Mouse (Mus musculus) layer of hippocampus, adult 8-10 months (tissue): Measurements from ENCODE around the gene Nhs. TPM values are rescaled to one million over a fixed set of nuclear protein-coding genes. Genes with fewer than 3 reads are reported as not detected.
A peak's percentile ranks its signal among the peaks of the same experiment; 100 is the strongest.
"Not testable (repeated sequence)": the region's sequence is repeated elsewhere in the genome, so short reads cannot be mapped to it uniquely, and the experiment has no call there.

Experiments
- DNase-seq, 2 experiments: peaks; one replicate each; pipeline ENCODE4 v3.0.0; 2022; ENCODE audit warnings: low spot score in 2 of 2
- total RNA-seq, 4 experiments: library from RNA; stranded (reverse); gene quantifications; 2 replicates each; pipeline ENCODE4 v1.2.4; 2022

The Nhs gene
- total RNA-seq, 4 experiments from 2014 or later, result 2.5 to 3.0 (median 2.9) TPM

DNA sequence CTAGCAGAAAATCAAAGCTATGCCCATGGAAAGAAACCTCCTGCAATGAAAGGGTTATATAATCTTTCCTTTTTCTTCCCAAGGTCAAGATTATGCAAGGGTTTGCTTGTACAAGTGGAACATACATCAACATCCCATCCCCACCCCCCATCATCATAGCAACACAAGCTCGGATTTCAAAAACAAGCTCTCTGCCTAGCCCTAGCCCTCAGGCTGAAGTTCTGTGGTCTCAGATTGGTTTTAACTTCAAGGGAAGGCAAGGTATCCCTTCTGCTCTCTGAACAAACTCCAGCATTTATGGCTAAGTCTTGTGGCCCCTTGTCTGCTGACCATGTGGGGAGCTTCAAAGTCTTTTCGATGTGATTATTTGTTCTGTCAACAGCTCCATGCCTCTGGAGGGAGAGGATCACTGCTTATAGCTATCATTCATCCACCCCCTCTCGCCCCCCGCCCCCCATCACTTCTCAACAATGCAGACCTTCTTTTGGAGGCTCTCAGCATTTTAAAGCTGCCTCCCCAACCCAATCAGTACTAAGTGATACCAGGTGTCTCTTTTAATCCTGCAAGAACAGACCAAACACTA, 216.3 kb downstream of the Nhs start:
- no peak for DNase-seq

DNA sequence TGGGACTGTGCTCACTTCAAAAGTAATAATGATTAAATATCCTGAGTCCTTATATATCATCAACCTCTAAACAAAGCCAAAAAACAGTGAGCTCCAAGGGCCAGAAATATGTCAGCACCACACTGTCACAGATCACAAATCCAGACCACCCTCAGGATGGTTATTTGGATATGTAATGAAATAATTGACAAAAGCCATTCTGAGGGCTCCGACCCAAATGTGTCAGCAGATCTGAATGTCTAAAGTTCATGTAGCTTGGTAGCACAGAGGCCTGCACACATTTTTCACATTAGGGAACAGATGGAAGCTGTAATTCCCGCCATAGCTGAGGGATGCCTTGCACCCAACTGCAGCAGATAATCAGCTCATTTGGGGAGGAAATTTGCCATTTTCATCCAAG, 218.8 kb downstream of the Nhs start:
- no peak for DNase-seq

DNA sequence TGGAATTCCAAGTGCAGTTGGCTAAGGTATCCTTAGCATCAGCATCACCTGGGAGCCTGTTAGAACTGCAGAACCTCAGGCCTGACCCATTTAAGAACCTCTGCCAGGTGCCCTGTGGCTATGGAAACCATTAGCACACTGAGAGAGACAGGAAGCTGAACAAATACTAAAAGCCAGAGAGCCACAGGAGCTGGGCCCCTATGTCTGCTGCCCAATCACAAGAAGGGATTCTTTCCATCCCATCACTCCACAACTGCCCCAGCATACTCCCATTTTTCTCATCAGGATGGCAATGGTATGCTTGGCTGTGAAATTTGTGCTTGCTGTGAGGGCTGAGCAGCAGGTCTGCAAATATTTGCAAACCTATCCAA, 232.9 kb downstream of the Nhs start:
- DNase-seq, result no peak

DNA sequence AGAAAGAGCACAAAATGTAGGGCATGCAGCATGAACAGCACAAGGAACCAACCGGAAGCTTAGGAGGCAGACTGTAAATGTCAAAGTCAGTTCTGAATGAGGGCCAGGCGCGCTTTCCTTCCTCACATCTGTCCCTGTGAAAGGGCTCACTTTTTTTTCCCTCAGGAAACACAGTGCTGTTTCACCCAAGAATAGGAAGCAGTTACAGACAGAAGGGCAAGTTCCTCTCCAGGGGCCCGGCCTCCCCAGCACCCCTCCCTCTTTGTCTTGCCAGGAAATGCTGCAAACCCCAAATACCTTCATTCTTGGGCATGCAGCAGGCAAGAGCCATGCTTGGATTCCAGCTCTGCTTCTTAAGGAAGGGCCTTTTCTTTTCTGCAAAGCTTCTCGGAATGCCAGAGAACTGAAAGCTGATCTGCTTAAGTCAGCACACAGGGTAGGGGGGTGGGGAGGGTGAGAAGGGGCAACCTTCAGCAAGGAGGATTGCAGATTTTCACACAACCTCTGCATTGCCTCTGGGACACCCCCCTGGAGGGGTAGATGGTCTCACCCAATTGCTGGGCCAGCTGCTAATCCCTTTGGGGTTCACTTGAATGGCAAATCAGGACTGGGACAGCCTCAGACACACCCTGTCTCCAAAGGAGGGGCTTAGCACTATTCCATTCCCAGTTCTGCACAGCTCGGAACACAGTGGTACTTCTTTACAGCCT, 233.4 kb downstream of the Nhs start:
- DNase-seq, result no peak

DNA sequence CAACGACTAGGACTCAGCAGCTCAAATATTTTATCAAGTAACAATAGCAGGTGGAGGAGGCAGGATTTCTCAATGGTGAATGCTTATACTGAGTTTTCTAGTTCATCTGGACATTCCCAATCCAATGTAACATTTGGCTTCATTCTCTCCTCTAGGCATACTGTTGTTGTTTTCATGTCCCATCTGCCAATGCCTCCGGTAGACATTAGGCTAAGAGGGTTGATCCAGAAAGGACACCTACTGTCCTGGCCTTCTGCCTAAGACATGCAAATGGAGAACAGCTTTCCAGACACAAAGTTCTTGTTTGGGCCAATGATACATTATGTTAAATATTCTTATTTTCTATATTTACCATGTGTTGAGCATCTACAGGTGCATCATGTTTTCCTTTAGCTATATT, 236.9 kb downstream of the Nhs start:
- DNase-seq, result no peak

DNA sequence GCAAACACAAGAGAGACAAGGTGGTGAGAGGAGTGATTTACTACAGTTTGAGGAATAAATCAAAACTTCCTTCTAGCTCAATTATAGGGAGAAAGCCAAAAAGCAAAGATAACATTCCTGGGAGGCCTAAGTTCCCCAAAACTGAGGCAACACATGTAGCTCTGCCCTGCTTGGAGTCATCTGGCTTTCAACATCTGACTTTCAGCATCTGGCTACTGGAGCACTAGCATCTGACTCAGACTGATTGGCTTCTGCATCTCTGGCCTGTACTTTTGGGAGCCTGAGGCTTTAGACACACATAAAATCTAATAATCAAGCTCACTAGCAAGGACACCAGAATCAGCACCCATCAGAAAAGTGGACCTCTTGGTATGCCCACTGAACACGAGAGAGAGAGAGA, 237.9 kb downstream of the Nhs start:
- DNase-seq, result no peak

DNA sequence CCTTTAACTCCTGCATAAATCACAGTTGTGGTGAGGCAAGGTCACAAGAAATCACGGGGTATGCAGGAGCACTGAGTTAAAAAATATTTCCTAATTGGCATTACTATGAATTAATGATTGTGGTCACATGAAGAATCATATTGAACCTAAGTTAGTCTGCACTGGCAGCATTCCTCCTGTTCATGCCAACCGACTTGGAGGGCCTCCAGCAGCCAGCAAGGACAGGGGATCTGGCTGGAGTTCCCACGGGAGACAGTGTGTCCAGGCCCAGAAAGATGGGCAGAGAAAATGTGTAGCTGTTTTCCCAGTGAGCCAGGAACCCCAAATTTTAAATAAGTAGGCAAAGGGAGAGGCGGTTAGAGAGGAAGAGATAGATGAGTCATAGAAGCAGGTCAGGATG, 249.6 kb downstream of the Nhs start:
- DNase-seq, result no peak

DNA sequence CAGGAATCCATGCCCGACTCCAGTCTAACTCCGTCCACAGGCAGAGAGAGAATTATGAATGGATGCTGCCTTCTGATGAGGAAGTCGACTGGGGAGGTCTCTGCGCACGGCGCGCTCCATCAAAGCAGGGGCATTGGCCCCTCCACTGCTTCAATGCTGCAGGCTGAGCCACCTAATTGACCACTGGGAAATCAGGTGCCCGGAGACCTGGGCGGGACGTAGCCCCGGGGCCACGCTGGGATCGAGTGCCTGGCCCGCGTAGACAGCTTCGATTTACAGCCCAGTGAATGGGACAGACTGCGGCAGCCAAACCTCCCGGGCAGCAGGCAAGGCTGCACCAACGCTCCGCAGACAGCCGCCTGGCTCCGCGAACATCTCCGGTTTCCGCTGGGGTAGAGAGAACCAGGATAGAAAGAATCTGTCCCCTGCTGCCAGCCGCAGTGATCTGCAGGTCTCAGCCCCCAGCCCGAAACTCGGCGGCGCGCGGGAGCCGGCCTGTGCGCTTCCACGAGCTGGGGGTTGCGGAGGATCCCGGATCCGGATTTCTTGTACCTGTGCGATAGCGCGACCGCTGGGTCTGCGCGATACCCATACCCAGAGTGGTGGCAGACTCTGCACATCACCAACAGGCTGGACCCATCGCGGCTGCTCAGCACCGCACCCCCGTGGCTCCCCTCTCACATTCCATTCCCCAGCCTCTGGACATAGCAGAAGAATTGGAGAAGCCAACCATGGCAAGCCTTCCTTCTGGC, 250.7 kb downstream of the Nhs start:
- DNase-seq, result peak; percentile 4 to 9

DNA sequence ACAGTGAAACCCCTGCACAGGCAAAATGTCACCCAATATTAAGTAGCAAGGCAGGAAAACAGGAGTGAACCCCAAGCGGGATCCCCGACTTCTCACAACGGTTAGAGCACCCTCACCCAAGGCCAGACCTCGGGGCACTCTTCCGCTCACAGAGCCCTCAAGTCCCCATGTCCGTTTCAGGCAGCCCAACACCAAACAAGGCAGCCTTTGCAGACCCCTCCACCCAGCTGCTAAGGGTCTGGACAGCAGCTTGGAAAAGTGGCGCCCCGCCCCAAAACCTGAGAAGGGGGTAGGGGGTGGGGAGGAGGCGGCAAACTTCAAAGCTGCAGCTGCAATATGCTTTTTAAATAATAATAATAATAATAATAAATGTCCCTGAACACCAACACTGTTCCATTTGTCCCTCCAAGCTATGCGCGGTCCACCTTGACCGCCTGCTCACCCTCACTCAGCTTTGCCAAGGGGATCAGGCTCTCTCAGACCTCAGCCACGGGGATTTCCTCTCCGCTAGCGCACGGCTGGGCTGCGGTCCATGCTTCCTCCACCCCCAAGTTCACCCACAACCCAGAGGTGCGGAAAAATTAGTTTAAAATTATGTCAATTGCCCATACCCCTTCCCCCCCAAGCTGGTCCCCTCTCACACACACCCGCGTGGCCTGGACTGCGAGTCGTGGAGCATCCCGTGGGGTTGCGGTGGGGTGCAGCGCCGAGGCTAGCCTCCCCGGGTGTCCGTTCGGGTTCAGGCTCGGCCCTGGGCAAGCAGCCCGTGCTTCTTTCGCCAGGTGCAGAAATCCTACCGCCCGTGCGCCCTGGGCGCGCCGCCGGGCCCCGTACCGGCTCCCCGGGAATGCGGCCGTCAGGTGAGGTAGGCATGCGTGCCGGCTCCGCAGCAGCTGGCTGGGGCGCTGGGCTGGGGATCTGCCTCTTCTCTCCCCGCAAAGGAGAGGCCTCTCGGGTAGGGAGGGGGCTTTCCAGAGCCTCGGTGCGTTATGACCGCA, 251.6 kb downstream of the Nhs start:
- no peak for DNase-seq

DNA sequence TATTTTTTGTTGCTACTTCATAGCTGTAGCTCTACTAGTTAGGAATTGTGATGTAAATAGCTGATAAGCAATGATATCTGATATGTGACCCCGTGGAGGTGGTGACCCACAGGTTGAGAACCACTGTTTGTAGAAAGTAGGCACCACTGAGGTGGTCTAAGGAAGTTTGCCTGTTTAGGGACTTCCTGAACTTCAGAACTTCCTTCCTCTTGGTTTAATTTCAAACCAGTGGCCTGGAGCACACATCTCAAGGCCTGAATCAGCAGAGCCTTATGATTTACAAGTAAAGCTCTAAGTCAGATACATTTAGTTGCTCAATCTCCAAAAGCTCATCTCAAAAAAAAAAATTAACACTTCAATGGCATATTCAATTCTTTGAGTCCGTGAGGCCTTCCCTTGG, 265.1 kb downstream of the Nhs start:
- no peak for DNase-seq

DNA sequence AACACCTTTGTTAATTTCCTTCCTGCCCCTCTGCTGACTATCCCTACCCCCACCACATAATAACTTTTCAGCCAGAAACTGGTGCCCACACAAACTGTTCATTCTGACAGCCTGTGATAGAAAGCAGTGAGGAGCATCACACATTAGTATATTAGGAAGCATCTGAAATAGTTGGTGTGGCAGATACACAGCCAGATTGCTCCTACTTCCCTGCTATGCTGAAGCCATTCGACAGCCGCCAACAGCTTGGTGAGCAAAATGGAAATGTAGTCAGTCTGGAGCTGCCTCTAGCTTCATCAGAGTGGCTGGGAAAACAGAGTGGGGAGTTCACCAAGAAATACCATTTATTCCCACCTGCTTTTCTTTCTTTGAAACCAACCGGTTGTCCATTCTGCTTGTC, 275.9 kb downstream of the Nhs start:
- peak; percentile 14 to 29 for DNase-seq

DNA sequence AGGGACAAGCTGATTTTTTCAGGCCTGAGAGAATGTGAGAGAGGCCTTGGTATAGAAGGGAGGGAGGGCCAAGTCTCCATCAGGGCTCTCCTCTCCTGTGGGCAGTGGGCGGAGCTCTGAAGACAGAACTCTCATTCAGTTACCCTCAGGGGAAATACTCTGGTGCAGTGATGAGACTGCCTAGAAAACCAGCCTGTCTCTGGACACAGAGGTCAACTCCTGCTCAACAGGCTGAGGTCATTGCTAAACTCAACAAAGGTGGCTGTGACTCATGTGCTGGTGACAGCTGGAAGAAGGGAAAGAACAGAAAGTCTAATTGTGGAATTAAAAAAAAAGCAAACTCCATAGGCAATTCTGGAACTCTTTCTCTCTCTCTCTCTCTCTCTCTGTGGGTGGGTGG, 282.4 kb downstream of the Nhs start:
- DNase-seq, result no peak

DNA sequence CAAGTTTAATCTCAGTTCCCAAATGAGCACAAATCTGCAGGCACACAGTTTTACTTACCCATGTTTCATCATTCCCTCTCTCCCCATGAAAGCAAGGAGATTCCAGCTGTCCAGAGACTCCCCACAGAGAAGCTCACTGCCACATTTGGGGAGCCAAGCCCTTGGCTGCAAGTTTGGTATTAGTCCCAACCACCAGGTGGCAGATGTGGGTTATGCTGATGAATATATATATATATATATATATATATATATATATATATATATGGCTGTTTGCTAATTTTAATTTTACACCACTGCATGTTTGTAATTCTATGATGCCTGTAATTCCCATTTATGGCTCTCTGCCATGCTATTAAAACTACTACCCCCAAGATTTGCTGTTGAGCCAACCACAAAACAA, 286.0 kb downstream of the Nhs start:
- DNase-seq, result no peak

DNA sequence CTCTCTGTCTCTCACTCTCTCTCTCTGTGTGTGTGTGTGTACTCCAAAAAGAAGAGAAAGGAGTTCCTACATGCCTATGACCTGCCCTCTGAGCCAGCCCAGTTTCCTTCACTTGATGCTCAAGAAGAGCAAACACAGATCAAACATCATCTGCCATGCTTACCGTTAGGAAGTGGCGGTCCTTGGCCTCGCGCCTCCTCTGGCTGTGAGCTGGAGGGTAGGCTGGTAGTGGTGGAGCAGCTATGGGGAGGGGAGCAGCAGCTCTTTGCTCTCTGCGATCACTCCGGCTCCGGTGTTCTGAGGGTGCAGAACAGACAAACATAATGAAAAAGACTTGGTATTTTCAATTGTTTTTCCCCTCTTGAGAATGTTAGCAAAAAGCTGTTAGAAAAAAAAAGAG, 288.2 kb downstream of the Nhs start:
- no peak for DNase-seq

DNA sequence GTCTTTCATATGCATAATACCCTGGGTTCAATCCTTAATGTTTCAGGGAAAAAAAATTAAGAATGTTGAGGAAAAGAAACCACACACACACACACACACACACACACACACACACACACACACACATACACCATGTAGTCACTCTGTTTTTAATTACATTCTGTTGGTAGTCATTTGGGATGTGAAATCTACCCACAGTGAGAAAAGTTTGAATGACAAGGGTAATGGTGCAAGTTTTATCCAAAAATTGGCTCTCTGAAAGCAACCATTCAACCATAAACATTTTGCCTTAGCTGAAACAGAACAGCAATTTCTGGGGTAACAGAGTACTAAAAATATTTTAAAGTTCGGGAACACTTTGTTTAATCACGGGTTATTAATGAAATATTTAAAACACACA, 303.9 kb downstream of the Nhs start:
- DNase-seq, result no peak

DNA sequence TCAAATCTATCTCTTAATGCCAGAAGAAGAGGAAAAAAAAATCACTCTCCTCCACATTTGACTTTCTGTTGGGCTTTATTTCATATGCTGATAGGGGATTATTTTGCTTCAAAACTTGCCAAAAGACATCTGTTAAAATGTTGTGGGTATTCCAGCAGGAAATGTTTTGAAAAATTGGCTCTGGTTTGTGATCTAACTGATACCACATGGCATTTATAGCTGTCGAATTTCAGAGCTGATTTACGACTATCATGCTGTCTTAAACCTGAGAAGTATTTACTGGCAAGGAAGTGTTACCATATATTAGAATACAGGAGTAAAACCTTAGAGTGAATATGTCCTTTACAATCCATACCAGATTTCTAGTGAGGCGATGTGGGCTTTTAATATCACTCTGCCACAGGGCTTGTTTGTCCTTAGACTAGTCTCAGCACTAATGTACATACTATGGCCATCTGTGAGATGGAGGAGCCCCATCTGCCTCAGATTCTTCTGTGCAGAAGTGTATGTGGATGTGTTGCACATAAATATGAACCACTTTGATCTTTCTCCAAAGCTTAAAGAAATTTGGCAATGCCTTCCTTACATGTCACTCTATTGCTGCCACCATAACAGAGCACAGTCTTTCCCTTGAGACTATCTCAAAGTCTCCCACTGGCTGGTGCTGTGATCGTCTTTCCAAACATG, 305.8 kb downstream of the Nhs start:
- DNase-seq, result peak in 1 of 2 experiments; percentile 17

DNA sequence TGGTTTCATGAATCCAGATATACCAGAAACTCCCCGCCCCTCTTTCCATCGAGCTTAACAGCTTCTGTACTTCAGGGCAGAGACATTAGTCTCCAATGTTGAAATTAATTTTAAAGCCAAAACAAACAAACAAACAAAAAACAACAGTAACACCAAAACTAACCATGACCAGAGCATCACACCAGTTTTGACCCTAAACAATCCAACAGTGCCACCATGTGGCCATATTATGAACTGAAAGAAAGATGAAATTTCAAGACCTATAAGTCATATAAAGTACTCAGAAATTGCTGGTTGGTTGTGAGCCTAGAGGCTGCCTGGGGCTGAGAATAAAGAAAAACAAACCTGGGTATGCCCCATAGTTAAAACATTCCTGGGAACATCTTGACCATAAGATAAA, 333.3 kb downstream of the Nhs start:
- DNase-seq, result not testable (repeated sequence)

DNA sequence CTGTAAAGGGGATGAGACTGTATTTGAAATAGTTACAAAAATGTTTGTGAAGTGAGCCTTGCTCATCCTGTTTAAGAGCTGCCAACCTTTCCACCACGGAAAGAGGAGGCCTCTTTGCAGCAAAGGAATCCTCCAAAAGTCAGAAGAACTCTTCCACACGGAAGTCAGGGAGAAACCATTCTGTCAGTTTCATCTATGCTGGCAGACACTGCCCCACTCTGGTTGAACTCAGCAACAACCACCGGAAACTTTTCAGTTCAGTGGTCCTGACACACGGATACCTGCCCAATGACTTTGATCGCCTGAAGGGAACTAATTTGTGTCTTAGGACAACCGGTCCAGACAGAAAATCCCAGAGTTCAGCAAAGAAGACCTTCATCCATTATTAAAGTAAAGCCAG, 369.3 kb downstream of the Nhs start:
- peak in 1 of 2 experiments; percentile 11 for DNase-seq
